Mouse (Mus musculus) liver, embryonic 11.5 days (tissue): ENCODE data around the gene Stat3. TPM values are rescaled to one million over a fixed set of nuclear protein-coding genes. Genes with fewer than 3 reads are reported as not detected.

ENCODE experiments used
- ATAC-seq: fragments of 200-750 bp; cut with Nextera tagmentation; replicated peaks from 2 replicates; pipeline ENCODE4 v1.8.0; 2017; ENCODE audit warnings: moderate number of reproducible peaks, mild to moderate bottlenecking, moderate TSS enrichment, moderate library complexity; ENCODE audit not compliant: low FRiP score
- DNase-seq: peaks from one replicate; pipeline ENCODE4 v3.0.0-alpha.2; 2017; ENCODE audit warnings: low spot score
- H3K27ac ChIP-seq: fragments of 300-500 bp; sonication (generic); 2 replicates; pipeline ENCODE4 v1.5.1; 2014; ENCODE audit warnings: mild to moderate bottlenecking, low read depth, low read length, control low read depth
- H3K27me3 ChIP-seq: fragments of 300-500 bp; sonication (generic); replicated peaks from 2 replicates; pipeline ENCODE4 v1.6.1; 2014; ENCODE audit warnings: low read length, mixed read lengths; ENCODE audit not compliant: control insufficient read depth, insufficient read depth
- H3K36me3 ChIP-seq: fragments of 300-500 bp; sonication (generic); 2 replicates; pipeline ENCODE4 v1.6.1; 2014; ENCODE audit warnings: mild to moderate bottlenecking, low read length, moderate library complexity, mixed read lengths; ENCODE audit not compliant: control insufficient read depth, insufficient read depth
- H3K4me1 ChIP-seq: fragments of 300-500 bp; sonication (generic); replicated peaks from 2 replicates; pipeline ENCODE4 v1.6.1; 2014; ENCODE audit warnings: low read length, mixed read lengths; ENCODE audit not compliant: control insufficient read depth, insufficient read depth
- H3K4me2 ChIP-seq: fragments of 300-500 bp; sonication (generic); 2 replicates; pipeline ENCODE4 v1.6.1; 2014; ENCODE audit warnings: mild to moderate bottlenecking, control low read depth, moderate library complexity
- H3K4me3 ChIP-seq: fragments of 300-500 bp; sonication (generic); 2 replicates; pipeline ENCODE4 v1.5.1; 2014; ENCODE audit warnings: low read depth, low read length, control low read depth
- H3K9ac ChIP-seq: fragments of 300-500 bp; sonication (generic); 2 replicates; pipeline ENCODE4 v1.6.1; 2014; ENCODE audit warnings: low read depth, low read length, control low read depth
- H3K9me3 ChIP-seq: fragments of 300-500 bp; sonication (generic); 2 replicates; pipeline ENCODE4 v1.6.1; 2016; ENCODE audit warnings: low read length, inconsistent platforms, mixed read lengths; ENCODE audit not compliant: control insufficient read depth
- WGBS: fragments of 180-500 bp; shearing (Covaris S2); extraction: QIAGEN DNeasy Blood & Tissue Kit; methylation state at CpG from one replicate; pipeline ENCODE4 v1.1.7; 2014; 5-methylcytosine and 5-hydroxymethylcytosine counted together
- polyA plus RNA-seq: library from polyadenylated mRNA; unstranded; fragments of >200 nt; fragmentation: Nextera tagmentation; extraction: Ambion mirVana; gene quantifications from 2 replicates; pipeline ENCODE4 v1.2.1, GENCODE M21; 2014

Stat3 gene
- polyA plus RNA-seq, 1 experiment from 2014 or later = 57.3 TPM

GRCm38 (mm10) chr11:100975241-100975640, 35.9 kb upstream of the Stat3 start:
- H3K4me3 ChIP-seq = no peak overlapping the region
- no peak for ATAC-seq
- no peaks in the 10 kb centered on the region for H3K9me3 ChIP-seq
- DNase-seq = no peak
- H3K4me2 ChIP-seq = no peak overlapping the region
- peaks cover 4% of the 10 kb centered on the region for H3K4me1 ChIP-seq
- peaks cover 24% of the 10 kb centered on the region for H3K27me3 ChIP-seq
- H3K9ac ChIP-seq = no peak overlapping the region
- H3K36me3 ChIP-seq = no peaks in the 10 kb centered on the region
- 72% methylated on average over 7 of the region's 7 CpGs for WGBS
- no peak overlapping the region for H3K27ac ChIP-seq

- ATAC-seq (no peak), DNase-seq (no peak)
- Histone ChIP-seq H3K9ac (no peak overlapping the region), H3K4me3 (no peak overlapping the region), H3K27me3 (peaks cover 31% of the 10 kb centered on the region), H3K4me1 (peaks cover 10% of the 10 kb centered on the region), H3K27ac (no peak overlapping the region), H3K9me3 (no peaks in the 10 kb centered on the region), H3K36me3 (no peaks in the 10 kb centered on the region), H3K4me2 (no peak overlapping the region)
- WGBS = 66% methylated on average over 14 of the region's 14 CpGs
Observed at GRCm38 (mm10) chr11:100974381-100974970, 35.1 kb upstream of the Stat3 start.

- Histone ChIP-seq H3K36me3 (no peaks in the 10 kb centered on the region), H3K4me3 (no peak overlapping the region), H3K9me3 (no peaks in the 10 kb centered on the region), H3K9ac (no peak overlapping the region), H3K4me2 (no peak overlapping the region), H3K4me1 (peaks cover 18% of the 10 kb centered on the region), H3K27ac (no peak overlapping the region), H3K27me3 (peaks cover 43% of the 10 kb centered on the region)
- 86% methylated on average over 7 of the region's 7 CpGs for WGBS
- DNase-seq = no peak
- no peak for ATAC-seq
Observed at GRCm38 (mm10) chr11:100973245-100973644, 33.9 kb upstream of the Stat3 start.

GRCm38 (mm10) chr11:100971455-100971854, 32.1 kb upstream of the Stat3 start:
- WGBS = 67% methylated on average over 10 of the region's 10 CpGs
- DNase-seq = no peak
- Histone ChIP-seq H3K4me3 (no peak overlapping the region), H3K9ac (no peak overlapping the region), H3K27me3 (peaks cover 43% of the 10 kb centered on the region), H3K4me2 (no peak overlapping the region), H3K4me1 (peaks cover 18% of the 10 kb centered on the region), H3K27ac (no peak overlapping the region), H3K36me3 (no peaks in the 10 kb centered on the region), H3K9me3 (no peaks in the 10 kb centered on the region)
- no peak for ATAC-seq

- Histone ChIP-seq H3K4me2 (peak within 1 kb of the TSS; percentile 99), H3K27me3 (peaks cover 45% of the 10 kb centered on the region), H3K27ac (peak within 1 kb of the TSS; percentile 32; the same call in 1 of the 2 replicates), H3K36me3 (no peaks in the 10 kb centered on the region), H3K9ac (peak within 1 kb of the TSS; percentile 50), H3K9me3 (no peaks in the 10 kb centered on the region), H3K4me1 (peaks cover 25% of the 10 kb centered on the region), H3K4me3 (peak within 1 kb of the TSS; percentile 67)
- WGBS = 4% methylated on average over 20 of the region's 20 CpGs
- peak; percentile 50; the same call in 1 of the 2 replicates for ATAC-seq
- DNase-seq = peak; percentile 65
Observed at GRCm38 (mm10) chr11:100970557-100970937, 31.2 kb upstream of the Stat3 start, which contains the start of gene Cavin1. Cavin1 (minus strand) TSS chr11:100970887.

GRCm38 (mm10) chr11:100969744-100970556, 30.6 kb upstream of the Stat3 start:
- H3K4me3 ChIP-seq = peak overlapping the region; percentile 67
- peak overlapping the region; percentile 32; the same call in 1 of the 2 replicates for H3K27ac ChIP-seq
- H3K4me1 ChIP-seq = peaks cover 28% of the 10 kb centered on the region
- WGBS = 1% methylated on average over 65 of the region's 65 CpGs
- DNase-seq = peak; percentile 74
- peak overlapping the region; percentile 50 for H3K9ac ChIP-seq
- ATAC-seq = 0 out of 2 replicates have a peak, but pooled peaks have one; percentile 9
- H3K4me2 ChIP-seq = peak overlapping the region; percentile 99
- no peaks in the 10 kb centered on the region for H3K36me3 ChIP-seq
- H3K9me3 ChIP-seq = no peaks in the 10 kb centered on the region
- peaks cover 45% of the 10 kb centered on the region for H3K27me3 ChIP-seq

- H3K4me3 ChIP-seq = peak overlapping the region; percentile 67
- ATAC-seq (no peak), DNase-seq (no peak)
- no peaks in the 10 kb centered on the region for H3K36me3 ChIP-seq
- H3K4me1 ChIP-seq = peaks cover 29% of the 10 kb centered on the region
- 6% methylated on average over 35 of the region's 35 CpGs for WGBS
- H3K9me3 ChIP-seq = no peaks in the 10 kb centered on the region
- H3K4me2 ChIP-seq = peak overlapping the region; percentile 99
- H3K27me3 ChIP-seq = peaks cover 45% of the 10 kb centered on the region
- H3K27ac ChIP-seq = peak overlapping the region; percentile 25; the same call in 1 of the 2 replicates
- H3K9ac ChIP-seq = peak overlapping the region; percentile 50
Observed at GRCm38 (mm10) chr11:100969189-100969743, 29.9 kb upstream of the Stat3 start.

GRCm38 (mm10) chr11:100968501-100968900, 29.2 kb upstream of the Stat3 start:
- Histone ChIP-seq H3K4me2 (peak overlapping the region; percentile 99), H3K9me3 (no peaks in the 10 kb centered on the region), H3K9ac (no peak overlapping the region), H3K27me3 (peaks cover 43% of the 10 kb centered on the region), H3K4me1 (peaks cover 34% of the 10 kb centered on the region), H3K4me3 (peak overlapping the region; percentile 67), H3K27ac (no peak overlapping the region), H3K36me3 (no peaks in the 10 kb centered on the region)
- 82% methylated on average over 5 of the region's 5 CpGs for WGBS
- ATAC-seq = no peak
- no peak for DNase-seq
